8 mouse cellular contexts compared by ENCODE assay signal in genomic region chr9:58902869-58903585, GRCm38 (mm10).
DNase-seq lines count a peak whose midpoint lies in the region; ATAC-seq and TF ChIP-seq lines count a peak whose summit lies in the region.

No protein-coding gene starts in this region.

- peaks cover 68% of the 10 kb centered on the region for H3K36me3 ChIP-seq in forebrain, embryonic 10.5 days (replicated peaks)
- peaks cover 43% of the 10 kb centered on the region for H3K36me3 ChIP-seq in forebrain, embryonic 12.5 days (replicated peaks)
- H3K36me3 ChIP-seq in limb, embryonic 11.5 days (ENCODE audit: control insufficient read depth, insufficient read depth, low read length), result no peaks in the 10 kb centered on the region

- DNase-seq in forebrain, embryonic 10.5 days (ENCODE audit: extremely low spot score, low spot score), result peak; percentile 35
- DNase-seq in urinary bladder, postnatal 25 days (ENCODE audit: low spot score), result peak; percentile 27
- no peak for DNase-seq in urinary bladder, postnatal 10 days (ENCODE audit: low spot score)
- DNase-seq in heart, postnatal 4 days, result peak; percentile 73
- peak; percentile 69 for DNase-seq in limb, embryonic 11.5 days (ENCODE audit: low spot score)
- DNase-seq in right cerebral cortex, postnatal 4 days, result peak; percentile 51

- no peak for ATAC-seq in forebrain, embryonic 12.5 days (ENCODE audit: low FRiP score)
- ATAC-seq in limb, embryonic 11.5 days (ENCODE audit: insufficient number of reproducible peaks, low FRiP score, low TSS enrichment, low read depth), result no peak

- 81% methylated on average over 6 of the region's 6 CpGs for WGBS in forebrain, embryonic 10.5 days
- WGBS in forebrain, embryonic 12.5 days, result 68% methylated on average over 6 of the region's 6 CpGs
- 73% methylated on average over 6 of the region's 6 CpGs for WGBS in limb, embryonic 11.5 days

- no peak overlapping the region for H3K9ac ChIP-seq in forebrain, embryonic 12.5 days
- H3K9ac ChIP-seq in limb, embryonic 11.5 days (ENCODE audit: low read length), result no peak overlapping the region

- no peak overlapping the region for H3K4me3 ChIP-seq in forebrain, embryonic 10.5 days
- H3K4me3 ChIP-seq in forebrain, embryonic 12.5 days (replicated peaks), result no peak overlapping the region
- no peak overlapping the region for H3K4me3 ChIP-seq in cortical plate, adult 2 months (ENCODE audit: insufficient read depth, low read length)
- no peak overlapping the region for H3K4me3 ChIP-seq in limb, embryonic 11.5 days (ENCODE audit: low read depth, low read length)

- no peak overlapping the region for H3K4me2 ChIP-seq in forebrain, embryonic 12.5 days
- H3K4me2 ChIP-seq in limb, embryonic 11.5 days (ENCODE audit: low read depth, severe bottlenecking), result no peak overlapping the region

- no peak for TF ChIP-seq POLR2A in cortical plate, adult 2 months (IDR thresholded peaks at IDR 0.05; ENCODE audit: extremely low read depth, insufficient read depth, low read length)

- no peaks in the 10 kb centered on the region for H3K27me3 ChIP-seq in forebrain, embryonic 10.5 days (ENCODE audit: poor library complexity, severe bottlenecking)
- no peaks in the 10 kb centered on the region for H3K27me3 ChIP-seq in forebrain, embryonic 12.5 days
- no peaks in the 10 kb centered on the region for H3K27me3 ChIP-seq in limb, embryonic 11.5 days (ENCODE audit: control insufficient read depth, insufficient read depth, low read length)

- no peaks in the 10 kb centered on the region for H3K9me3 ChIP-seq in forebrain, embryonic 10.5 days
- H3K9me3 ChIP-seq in forebrain, embryonic 12.5 days, result no peaks in the 10 kb centered on the region
- no peaks in the 10 kb centered on the region for H3K9me3 ChIP-seq in limb, embryonic 11.5 days (ENCODE audit: control insufficient read depth, low read length)

- no peaks in the 10 kb centered on the region for H3K4me1 ChIP-seq in forebrain, embryonic 10.5 days
- no peaks in the 10 kb centered on the region for H3K4me1 ChIP-seq in forebrain, embryonic 12.5 days
- H3K4me1 ChIP-seq in cortical plate, adult 2 months (ENCODE audit: control insufficient read depth, insufficient read depth, low read length), result no peaks in the 10 kb centered on the region
- H3K4me1 ChIP-seq in limb, embryonic 11.5 days (ENCODE audit: control insufficient read depth, insufficient read depth, low read length), result no peaks in the 10 kb centered on the region

- peak; percentile 64; the same call in 1 of the 2 replicates for TF ChIP-seq CTCF in cortical plate, adult 2 months (IDR thresholded peaks at IDR 0.05; ENCODE audit: extremely low read depth, insufficient read depth, low read length)

- no peak overlapping the region for H3K27ac ChIP-seq in forebrain, embryonic 10.5 days
- H3K27ac ChIP-seq in forebrain, embryonic 12.5 days, result no peak overlapping the region
- no peak overlapping the region for H3K27ac ChIP-seq in cortical plate, adult 2 months (ENCODE audit: insufficient read depth, low read length)
- H3K27ac ChIP-seq in limb, embryonic 11.5 days (replicated peaks; ENCODE audit: low read depth, low read length), result no peak overlapping the region
